Mouse (Mus musculus): ENCODE results near the gene Slc20a1. TPM values are rescaled to one million over a fixed set of nuclear protein-coding genes. Genes with fewer than 3 reads are reported as not detected.

Gene Slc20a1
- total RNA-seq, 2 experiments from 2014 or later: 31.3 to 34.4 TPM

DNA sequence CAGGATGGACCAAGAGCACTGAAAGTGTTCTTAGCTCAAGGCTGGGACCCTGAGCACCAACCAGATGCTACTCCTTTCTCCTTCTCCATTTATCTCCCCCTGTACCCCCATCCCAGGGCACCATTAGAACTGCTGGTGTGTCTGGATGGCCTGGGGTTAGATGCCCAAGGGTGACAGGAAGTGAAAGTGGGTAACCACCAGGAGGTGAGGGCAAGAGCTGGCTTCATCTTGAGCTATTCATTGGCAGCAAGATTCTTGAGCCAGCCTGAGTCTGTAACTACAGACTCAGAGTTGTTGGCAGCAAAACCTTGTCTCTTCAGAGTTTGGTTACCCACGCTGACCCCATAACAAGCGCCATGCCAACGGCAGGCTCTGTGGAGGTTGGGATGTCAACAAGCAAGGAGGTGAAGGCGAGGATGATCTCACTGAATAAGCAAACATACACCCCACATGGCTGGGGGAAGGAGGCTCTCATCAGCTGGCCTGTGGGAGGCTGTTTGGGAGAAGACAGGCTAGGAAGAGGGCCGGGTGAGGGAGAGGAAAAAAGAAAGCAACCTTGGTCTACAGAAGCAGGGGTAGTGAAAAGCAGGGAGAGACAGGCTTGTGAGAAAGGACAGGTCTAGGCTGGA is 12.2 kb upstream of the Slc20a1 start:
- DNase-seq: no peak

DNA sequence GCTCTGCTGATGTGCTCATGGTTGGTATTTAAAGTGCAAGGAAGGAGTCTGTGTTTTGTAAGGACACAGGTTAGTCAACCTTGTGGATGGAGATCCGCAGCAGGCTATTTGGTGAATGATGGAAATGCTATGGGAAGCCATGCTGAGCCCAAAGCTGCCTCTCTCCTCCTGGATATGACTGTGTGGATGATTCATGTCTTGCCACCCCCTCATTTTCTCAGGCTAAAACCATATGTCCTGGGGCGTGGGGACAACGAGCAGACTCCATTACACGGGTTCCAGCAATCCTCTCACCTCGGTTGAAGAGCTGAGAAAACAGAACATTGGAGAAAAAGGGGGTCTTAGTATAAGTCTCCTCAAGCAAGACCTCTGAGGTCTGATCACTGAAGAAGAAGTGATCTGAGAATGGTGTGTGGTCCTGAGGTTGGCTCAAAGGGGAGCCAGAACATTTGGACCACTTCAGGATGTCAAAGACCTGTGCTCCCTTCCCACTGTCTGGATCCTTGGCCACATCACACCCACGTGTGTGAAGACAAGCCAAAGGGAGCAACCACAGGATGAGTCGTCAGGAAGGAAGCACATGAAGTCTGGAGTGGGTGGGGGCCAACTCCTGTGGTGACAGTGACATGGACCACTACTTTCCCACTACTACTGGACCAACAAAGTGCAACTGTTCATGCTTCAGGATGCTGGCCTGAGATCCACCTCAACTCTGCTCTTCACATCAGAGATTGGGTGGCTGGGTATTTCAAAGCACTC is 6.0 kb upstream of the Slc20a1 start:
- no peak for DNase-seq

DNA sequence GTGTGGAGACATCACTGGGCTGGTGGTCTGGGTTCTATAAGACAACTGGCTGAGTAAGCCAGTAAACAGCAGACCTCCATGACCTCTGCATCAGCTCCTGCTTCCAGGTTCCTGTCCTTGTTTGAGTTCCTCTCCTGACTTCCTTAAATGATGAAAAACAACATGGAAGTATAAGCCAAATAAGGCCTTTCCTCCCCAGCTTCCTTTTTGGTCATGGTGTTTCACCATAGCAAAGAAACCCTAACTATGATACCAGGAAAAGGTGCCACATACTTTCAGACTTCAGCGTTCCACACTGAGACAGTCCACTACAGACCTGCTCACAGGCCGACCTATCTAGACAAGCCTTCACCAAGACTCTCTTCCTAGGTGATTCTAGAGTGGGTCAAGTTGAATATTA is 2.2 kb upstream of the Slc20a1 start:
- no peak for DNase-seq

GRCm38 (mm10) chr2:129197197-129197596 is 1.4 kb upstream of the Slc20a1 start:
- no peak for DNase-seq

GRCm38 (mm10) chr2:129197843-129198435 is 625 bp upstream of the Slc20a1 start:
- DNase-seq: no peak

DNA sequence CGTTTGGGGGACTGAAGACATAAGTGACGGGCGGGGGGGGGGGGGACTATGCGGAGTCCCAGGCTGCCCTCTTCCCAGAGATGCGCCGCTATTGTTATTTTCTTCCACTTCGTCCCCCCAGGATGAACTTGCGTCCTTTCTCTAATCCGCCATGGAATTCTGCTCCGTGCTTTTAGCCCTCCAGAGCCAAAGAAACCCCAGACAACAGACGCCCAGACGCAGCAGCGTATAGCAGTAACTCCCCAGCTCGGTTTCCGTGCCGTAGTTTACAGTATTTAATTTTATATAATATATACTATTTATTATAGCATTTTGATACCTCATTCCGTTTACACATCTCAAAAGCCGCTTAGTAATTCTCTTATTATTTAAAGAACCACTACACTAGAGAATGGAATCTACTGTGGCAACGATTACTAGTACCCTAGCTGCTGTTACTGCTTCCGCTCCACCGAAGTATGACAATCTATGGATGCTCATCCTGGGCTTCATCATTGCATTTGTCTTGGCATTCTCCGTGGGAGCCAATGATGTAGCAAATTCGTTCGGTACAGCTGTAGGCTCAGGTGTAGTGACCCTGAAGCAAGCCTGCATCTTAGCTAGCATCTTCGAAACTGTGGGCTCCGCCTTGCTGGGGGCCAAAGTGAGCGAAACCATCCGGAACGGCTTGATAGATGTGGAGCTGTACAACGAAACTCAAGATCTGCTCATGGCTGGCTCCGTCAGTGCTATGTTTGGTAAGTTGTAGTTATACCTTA is 943 bp downstream of the Slc20a1 start:
- peak; percentile 15 for DNase-seq

GRCm38 (mm10) chr2:129205000-129205399 is 6.4 kb downstream of the Slc20a1 start:
- DNase-seq: no peak

- DNase-seq: peak; percentile 51
These were observed 8.3 kb downstream of the Slc20a1 start for GRCm38 (mm10) chr2:129206824-129207223.

GRCm38 (mm10) chr2:129208181-129208746 is 9.7 kb downstream of the Slc20a1 start:
- DNase-seq: peak; percentile 20

DNA sequence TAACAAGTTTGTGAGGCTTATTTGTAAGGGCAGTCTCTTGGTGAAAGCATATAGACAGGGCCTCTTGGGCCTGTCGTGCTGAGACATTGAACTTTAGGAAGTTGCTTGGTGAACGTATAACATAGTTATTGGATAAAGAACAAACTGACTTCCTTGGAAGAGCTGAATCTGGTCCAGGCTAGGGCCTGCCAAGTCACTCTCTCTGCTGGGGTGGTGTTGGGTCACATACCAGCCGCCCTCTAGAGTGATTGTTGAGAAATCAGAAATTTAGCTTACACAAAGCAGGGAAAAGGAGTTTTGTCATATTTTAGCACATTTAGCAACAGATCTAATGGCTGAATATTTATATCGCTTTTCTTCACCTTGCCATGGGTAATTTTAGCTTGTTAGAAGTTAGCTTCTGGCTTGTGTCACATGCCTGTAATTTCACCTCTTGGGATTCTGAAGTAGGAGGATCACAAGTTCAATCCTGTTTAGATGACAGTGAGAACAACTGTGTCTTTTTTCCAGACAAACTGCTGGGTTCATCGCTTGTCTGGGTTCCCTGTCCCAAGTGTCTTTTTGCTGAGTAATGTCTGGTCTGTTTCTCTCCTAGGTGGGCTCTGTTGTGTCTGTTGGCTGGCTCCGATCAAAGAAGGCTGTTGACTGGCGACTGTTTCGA is 11.7 kb downstream of the Slc20a1 start:
- DNase-seq: no peak

DNA sequence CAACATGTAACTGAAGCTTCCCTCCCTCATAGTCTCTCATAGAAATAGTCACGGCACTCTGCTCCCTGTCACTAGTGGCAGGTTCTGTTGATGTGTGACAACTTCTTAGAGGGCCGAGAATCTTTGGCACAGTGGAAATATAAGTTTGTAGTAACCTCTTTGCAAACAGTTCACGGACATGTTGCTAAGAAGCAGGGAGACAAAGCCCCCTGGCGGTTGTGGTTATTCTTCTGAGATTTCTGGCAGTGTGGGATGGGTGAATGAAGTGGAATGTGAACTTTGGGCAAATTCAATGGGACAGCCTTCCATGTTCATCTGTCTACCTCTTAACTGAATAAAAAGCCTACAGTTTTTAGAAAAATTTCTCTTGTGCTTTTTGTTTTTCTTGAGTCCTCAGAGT is 12.7 kb downstream of the Slc20a1 start:
- no peak for DNase-seq

GRCm38 (mm10) chr2:129211957-129212356 is 13.4 kb downstream of the Slc20a1 start:
- no peak for DNase-seq

DNA sequence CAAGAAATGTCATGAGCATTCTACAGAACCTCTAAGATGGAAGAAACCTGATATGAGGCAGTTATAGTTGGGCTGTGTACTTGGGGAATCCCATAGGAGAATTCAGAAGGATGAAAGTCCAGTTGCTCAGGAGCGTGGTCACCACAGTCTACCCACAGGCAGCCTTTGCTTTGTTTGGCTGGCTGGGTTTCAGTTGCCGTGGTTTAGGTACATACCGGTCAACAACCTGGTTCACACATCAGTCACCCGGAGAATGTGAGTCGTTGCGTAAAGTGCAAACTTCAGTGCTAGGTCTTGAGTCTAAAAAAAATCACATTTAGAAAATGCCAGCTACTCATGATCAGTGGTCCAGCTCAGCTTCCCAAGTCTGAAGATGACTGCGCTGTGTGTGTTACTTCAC is 14.0 kb downstream of the Slc20a1 start:
- no peak for DNase-seq

DNA sequence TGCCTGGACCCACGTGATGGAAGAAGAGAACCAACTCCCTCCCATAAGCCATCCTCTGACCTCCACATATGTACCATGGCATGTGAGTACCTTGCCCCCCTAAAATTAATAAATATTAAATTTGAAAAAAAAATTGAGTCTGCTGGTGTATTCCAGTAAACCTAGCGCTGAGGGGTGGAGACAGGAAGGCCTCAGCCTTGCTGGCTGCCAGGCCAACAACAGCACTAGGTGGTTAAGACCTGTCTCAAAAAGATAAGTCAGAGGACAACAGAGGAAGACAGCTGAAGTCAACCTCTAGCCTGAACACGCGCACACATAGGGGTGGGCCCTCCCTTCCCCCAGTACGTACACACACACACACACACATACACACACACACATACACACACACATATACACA is 16.2 kb downstream of the Slc20a1 start:
- DNase-seq: no peak

DNA sequence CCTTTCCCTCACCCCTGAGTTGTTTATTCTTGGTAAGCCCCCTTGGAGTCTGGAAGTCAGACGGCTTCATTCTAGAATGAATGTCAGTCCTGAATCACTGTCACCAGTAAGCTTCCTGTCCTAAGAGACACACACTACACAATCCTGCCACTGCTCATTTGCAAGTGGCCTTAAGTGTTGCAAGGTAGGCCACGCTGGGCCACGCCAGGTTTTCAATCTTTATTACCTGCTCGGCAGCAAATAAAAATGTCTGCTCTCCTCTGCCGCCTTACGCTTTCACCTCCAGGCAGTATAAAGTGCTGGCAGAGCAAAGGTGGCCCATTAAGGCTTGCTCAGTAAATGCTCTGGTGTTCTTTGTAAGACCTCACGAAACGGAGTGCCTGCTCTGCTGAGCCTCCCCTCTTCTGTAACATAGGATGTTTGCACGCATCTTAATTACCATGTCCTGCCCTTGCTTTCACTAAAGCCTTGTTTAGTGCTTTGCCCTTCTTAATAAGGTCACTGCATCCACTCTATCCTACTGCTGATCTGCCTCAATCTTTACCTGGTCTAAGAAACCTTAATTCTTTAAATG is 19.1 kb downstream of the Slc20a1 start:
- no peak for DNase-seq

- DNase-seq: no peak
These were observed 20.1 kb downstream of the Slc20a1 start for GRCm38 (mm10) chr2:129218537-129219105.

DNA sequence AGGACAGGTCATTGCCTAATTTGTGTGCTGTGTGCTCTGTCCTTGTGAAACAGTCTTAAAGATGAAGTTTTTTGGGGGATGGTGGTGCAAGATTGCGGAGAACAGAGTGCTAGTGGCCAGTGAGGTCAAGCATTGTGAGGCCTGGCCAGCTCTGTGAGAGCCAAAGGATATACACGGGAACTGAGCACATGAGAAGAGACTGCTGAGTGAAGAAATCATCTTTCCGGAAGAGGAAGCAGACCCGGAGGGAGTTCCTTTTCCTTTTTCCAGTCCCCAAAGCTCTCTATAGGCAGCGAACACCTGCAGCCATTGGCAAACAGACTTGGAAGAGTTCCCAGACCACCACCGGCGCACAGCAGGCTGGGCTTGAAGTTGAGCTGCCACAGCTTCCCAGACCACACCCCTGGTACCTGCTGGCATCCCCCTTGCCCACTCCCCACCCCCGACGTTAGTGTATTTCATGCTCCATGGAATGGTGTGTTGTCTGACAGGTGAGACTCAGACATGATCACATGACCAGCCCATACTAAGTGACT is 22.6 kb downstream of the Slc20a1 start:
- no peak for DNase-seq

- no peak for DNase-seq
These were observed 25.6 kb downstream of the Slc20a1 start for GRCm38 (mm10) chr2:129224178-129224577.

DNA sequence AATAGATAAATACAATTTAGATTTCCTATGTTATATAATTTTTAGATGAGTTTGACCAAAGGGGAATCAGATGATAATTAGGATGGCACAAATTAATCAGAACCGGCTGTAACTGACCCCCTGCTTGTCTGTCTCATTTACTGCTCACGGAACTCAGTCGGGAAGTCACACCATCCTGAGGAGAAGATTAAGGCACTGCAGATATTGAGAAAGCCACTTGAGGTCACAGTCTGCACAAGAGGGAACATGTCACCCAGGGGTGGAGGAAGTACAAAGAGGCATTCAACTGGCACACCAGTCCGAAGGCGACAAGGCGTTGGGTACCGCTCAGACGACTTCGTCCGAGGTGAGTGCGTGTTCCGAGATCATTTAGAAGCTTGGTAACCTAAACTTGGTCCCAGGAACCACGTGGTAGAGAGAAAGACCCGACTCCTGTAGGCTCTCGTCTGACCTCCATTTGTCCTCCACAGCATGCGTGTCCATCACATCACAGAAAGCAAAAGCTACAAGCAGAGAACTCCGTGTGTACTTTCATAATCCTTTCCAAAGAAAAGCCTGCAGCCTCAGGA is 26.8 kb downstream of the Slc20a1 start:
- DNase-seq: no peak

DNA sequence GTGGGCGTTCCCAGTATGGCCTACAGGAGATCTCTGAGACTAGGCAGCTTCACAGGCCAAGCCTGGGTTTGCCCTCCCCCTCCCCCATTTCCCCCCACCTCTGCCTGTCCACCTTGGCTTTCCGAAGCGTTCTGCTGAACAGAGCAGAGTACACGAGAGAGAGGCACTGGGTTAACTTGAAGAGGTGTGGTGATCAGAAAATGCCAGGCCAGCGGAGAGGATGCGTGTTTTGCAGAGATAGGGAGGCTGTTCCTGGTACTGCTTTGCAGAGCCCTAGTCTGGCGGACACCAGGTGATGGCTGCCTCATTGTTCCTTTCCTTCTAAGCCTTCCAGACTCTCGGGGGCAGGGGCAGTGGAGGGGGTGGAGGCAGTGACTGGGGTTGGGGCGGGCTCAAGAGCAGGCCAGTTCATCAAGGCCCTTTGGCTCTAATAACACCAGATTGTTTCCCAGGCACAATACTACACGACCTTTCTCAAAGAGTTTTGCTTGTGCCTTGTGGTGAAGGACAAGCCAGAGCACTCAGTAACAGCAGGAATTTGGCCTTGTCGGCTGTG is 27.8 kb downstream of the Slc20a1 start:
- DNase-seq: no peak
